8 mouse cellular contexts compared by ENCODE assay signal in the genomic region with DNA sequence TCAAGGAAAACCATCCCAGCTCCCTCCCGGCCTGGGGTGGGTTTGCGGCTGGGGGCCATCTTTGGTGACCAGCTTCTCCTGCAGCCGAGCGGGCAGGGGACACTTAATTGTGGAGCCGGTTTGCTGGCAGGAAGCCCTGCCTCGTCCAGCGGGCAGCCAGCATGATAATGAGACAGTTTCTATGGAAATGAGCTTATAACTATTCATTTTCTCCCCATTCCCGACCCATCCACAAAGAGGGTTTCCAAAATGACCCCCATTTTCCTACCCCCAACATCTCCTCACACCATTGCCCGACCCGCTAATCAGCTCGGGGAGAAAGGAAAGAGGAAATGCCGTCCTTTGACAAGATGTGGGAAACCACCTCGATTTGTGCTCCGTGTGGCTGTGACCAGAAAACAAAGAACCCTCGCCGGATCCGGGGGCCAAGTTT.
DNase-seq lines count a peak whose midpoint lies in the region; ATAC-seq and TF ChIP-seq lines count a peak whose summit lies in the region.

No protein-coding gene starts in this region.

- WGBS in cerebellum, adult 2 months: 5% methylated on average over 17 of the region's 17 CpGs
- WGBS in spleen, adult 2 months: 4% methylated on average over 17 of the region's 17 CpGs
- whole genome bisulfite sequencing in kidney, postnatal 0 days: 34% methylated on average over 17 of the region's 17 CpGs
- WGBS in liver, embryonic 12.5 days (ENCODE audit: insufficient replicate concordance): 21% methylated on average over 17 of the region's 17 CpGs

- TF ChIP-seq CTCF in cerebellum, adult 2 months (IDR thresholded peaks at IDR 0.05; ENCODE audit: borderline replicate concordance, insufficient read depth, low read depth, low read length): no peak
- TF ChIP-seq CTCF in spleen, adult 2 months (IDR thresholded peaks at IDR 0.05; ENCODE audit: extremely low read depth, insufficient read depth, insufficient read length, insufficient replicate concordance): no peak
- no peak for TF ChIP-seq CTCF in kidney, postnatal 0 days (IDR thresholded peaks at IDR 0.05; ENCODE audit: low read depth)

- no peaks in the 10 kb centered on the region for H3K36me3 ChIP-seq in spleen, adult 2 months (ENCODE audit: control insufficient read depth, insufficient read depth, low read length)
- no peaks in the 10 kb centered on the region for H3K36me3 ChIP-seq in kidney, postnatal 0 days (ENCODE audit: insufficient read depth, low read length)
- no peaks in the 10 kb centered on the region for H3K36me3 ChIP-seq in liver, embryonic 12.5 days

- no peak overlapping the region for H3K27ac ChIP-seq in cerebellum, adult 2 months (ENCODE audit: insufficient read depth, low read length)
- H3K27ac ChIP-seq in spleen, adult 2 months (ENCODE audit: insufficient read depth, low read length): no peak overlapping the region
- no peak overlapping the region for H3K27ac ChIP-seq in kidney, postnatal 0 days
- no peak overlapping the region for H3K27ac ChIP-seq in liver, embryonic 12.5 days

- H3K4me3 ChIP-seq in cerebellum, adult 2 months (replicated peaks; ENCODE audit: insufficient read depth, low read depth, low read length): no peak overlapping the region
- peak overlapping the region; percentile 21; the same call in 1 of the 2 replicates for H3K4me3 ChIP-seq in spleen, adult 2 months (ENCODE audit: extremely low read depth, insufficient read depth, insufficient read length)
- no peak overlapping the region for H3K4me3 ChIP-seq in kidney, postnatal 0 days (replicated peaks; ENCODE audit: low read depth, low read length)
- no peak overlapping the region for H3K4me3 ChIP-seq in liver, embryonic 12.5 days

- no peak for TF ChIP-seq POLR2A in cerebellum, adult 2 months (IDR thresholded peaks at IDR 0.05; ENCODE audit: borderline replicate concordance, insufficient read depth, low read length)
- no peak for TF ChIP-seq POLR2A in spleen, adult 2 months (IDR thresholded peaks at IDR 0.05; ENCODE audit: low read depth, low read length)

- peak; percentile 5 to 16 for DNase-seq in cerebellum, adult 2 months
- no peak for DNase-seq in cerebellum, adult 8-10 months
- no peak for DNase-seq in spleen, adult 2 months (ENCODE audit: low read depth in 1 of 2, low spot score in 2 of 2)
- no peak for DNase-seq in spleen, postnatal 36 days (ENCODE audit: low spot score in 2 of 2)
- DNase-seq in kidney, postnatal 0 days (ENCODE audit: low spot score): no peak
- DNase-seq in right cerebral cortex, postnatal 36 days (ENCODE audit: low spot score in 2 of 2): peak; percentile 34 to 40
- DNase-seq in gastrocnemius, postnatal 10 days: no peak

- H3K27me3 ChIP-seq in cerebellum, adult 2 months (ENCODE audit: control insufficient read depth, insufficient read depth, low read length): no peaks in the 10 kb centered on the region
- no peaks in the 10 kb centered on the region for H3K27me3 ChIP-seq in spleen, adult 2 months (ENCODE audit: control insufficient read depth, insufficient read depth, low read length)
- H3K27me3 ChIP-seq in kidney, postnatal 0 days (ENCODE audit: insufficient read depth, low read length): peaks cover 20% of the 10 kb centered on the region; the same call in 1 of the 2 replicates
- H3K27me3 ChIP-seq in liver, embryonic 12.5 days (replicated peaks): peaks cover 19% of the 10 kb centered on the region

- H3K9me3 ChIP-seq in kidney, postnatal 0 days (replicated peaks; ENCODE audit: low read length): no peaks in the 10 kb centered on the region
- H3K9me3 ChIP-seq in liver, embryonic 12.5 days (replicated peaks): no peaks in the 10 kb centered on the region

- no peaks in the 10 kb centered on the region for H3K4me1 ChIP-seq in cerebellum, adult 2 months (ENCODE audit: control insufficient read depth, insufficient read depth, low read length)
- H3K4me1 ChIP-seq in spleen, adult 2 months (ENCODE audit: control insufficient read depth, insufficient read depth, insufficient read length): no peaks in the 10 kb centered on the region
- H3K4me1 ChIP-seq in kidney, postnatal 0 days (replicated peaks; ENCODE audit: insufficient read depth, low read length): no peaks in the 10 kb centered on the region
- H3K4me1 ChIP-seq in liver, embryonic 12.5 days: peaks cover 12% of the 10 kb centered on the region; the same call in 1 of the 2 replicates

- no peak for ATAC-seq in kidney, postnatal 0 days (replicated peaks; ENCODE audit: low FRiP score, low read depth)
- no peak for ATAC-seq in liver, embryonic 12.5 days

- peak overlapping the region; percentile 14; the same call in 1 of the 2 replicates for H3K4me2 ChIP-seq in kidney, postnatal 0 days (ENCODE audit: low read length)
- H3K4me2 ChIP-seq in liver, embryonic 12.5 days: peak overlapping the region; percentile 34

- H3K9ac ChIP-seq in kidney, postnatal 0 days (ENCODE audit: low read depth, low read length): no peak overlapping the region
- H3K9ac ChIP-seq in liver, embryonic 12.5 days: no peak overlapping the region

Comparison
In these comparisons a context has a peak if more than half of its experiments do, and no peak if none do; other contexts are left out.
1. DNase-seq: peak in cerebellum, adult 2 months (2 of 2) and right cerebral cortex, postnatal 36 days (2 of 2); none in cerebellum, adult 8-10 months (single experiment), spleen, adult 2 months (0 of 2), spleen, postnatal 36 days (0 of 2), kidney, postnatal 0 days (single experiment) and gastrocnemius, postnatal 10 days (single experiment).